Mouse (Mus musculus) thymus, adult 2 months (tissue): ENCODE measurements around the gene Pygb.

ENCODE experiments used
- CTCF ChIP-seq: fragments of 200-500 bp; IDR thresholded peaks from 2 replicates; pipeline ENCODE4 v1.5.1; 2012; ENCODE audit warnings: mild to moderate bottlenecking, control low read depth, low read length, moderate library complexity, borderline replicate concordance; ENCODE audit not compliant: control insufficient read depth, poor library complexity, insufficient read depth; ENCODE audit errors: extremely low read depth
- POLR2A ChIP-seq: fragments of 200-500 bp; IDR thresholded peaks from 2 replicates; pipeline ENCODE4 v1.6.1; 2012; ENCODE audit warnings: mild to moderate bottlenecking, low read length, control low read depth, moderate library complexity; ENCODE audit not compliant: control insufficient read depth, poor library complexity, insufficient read depth; ENCODE audit errors: extremely low read depth

- TF ChIP-seq CTCF = no peak
- TF ChIP-seq POLR2A = no peak
These were observed 80.5 kb downstream of the Pygb start for GRCm38 (mm10) chr2:150867021-150867420.
